Mouse (Mus musculus): ENCODE data around the gene Prrc2a. TPM values are rescaled to one million over a fixed set of nuclear protein-coding genes. Genes with fewer than 3 reads are reported as not detected.

Prrc2a gene
- polyA plus RNA-seq, 2 experiments = 33.4 to 61.4 TPM

- 13% methylated on average over 4 of the region's 4 CpGs for WGBS (ENCODE audit: insufficient replicate concordance)
- DNase-seq (ENCODE audit: low read depth in 3 of 3, low spot score in 3 of 3) (peak; percentile 49 to 61 (median 54)), ATAC-seq (ENCODE audit: insufficient read depth) (no peak)
- no peak overlapping the region for H3K4me3 ChIP-seq (ENCODE audit: insufficient read depth in 1 of 2, low read depth in 2 of 2, low read length in 2 of 2)
- no peaks in the 10 kb centered on the region for H3K9me3 ChIP-seq (ENCODE audit: control insufficient read depth, low read length)
- TF ChIP-seq EP300 (IDR thresholded peaks at IDR 0.05; ENCODE audit: low read depth) = no peak
- TF ChIP-seq CTCF (IDR thresholded peaks at IDR 0.05; ENCODE audit: low read depth) = peak; percentile 70
- no peak overlapping the region for H3K27ac ChIP-seq
- H3K27me3 ChIP-seq (ENCODE audit: control insufficient read depth, insufficient read depth, low read length) = no peaks in the 10 kb centered on the region
- H3K36me3 ChIP-seq (replicated peaks; ENCODE audit: control insufficient read depth, insufficient read depth, low read depth) = no peaks in the 10 kb centered on the region
- no peak overlapping the region for H3K4me2 ChIP-seq (ENCODE audit: low read depth)
- peaks cover 4 to 10% of the 10 kb centered on the region in 2 experiments for H3K4me1 ChIP-seq (replicated peaks; ENCODE audit: control insufficient read depth in 2 of 2, insufficient read depth in 2 of 2, low read length in 1 of 2)
- H3K9ac ChIP-seq (replicated peaks) = no peak overlapping the region; the same call in 1 of the 2 replicates
Measured at GRCm38 (mm10) chr17:35168541-35169207, 4.0 kb upstream of the Prrc2a start.

GRCm38 (mm10) chr17:35167794-35168193, 3.1 kb upstream of the Prrc2a start:
- DNase-seq (ENCODE audit: low read depth in 3 of 3, low spot score in 3 of 3) = no peak
- Histone ChIP-seq H3K4me2 (ENCODE audit: low read depth) (no peak overlapping the region), H3K4me1 (replicated peaks; ENCODE audit: control insufficient read depth in 2 of 2, insufficient read depth in 2 of 2, low read length in 1 of 2) (peaks cover 4 to 13% of the 10 kb centered on the region in 2 experiments), H3K9ac (replicated peaks) (no peak overlapping the region), H3K27me3 (ENCODE audit: control insufficient read depth, insufficient read depth, low read length) (no peaks in the 10 kb centered on the region), H3K36me3 (replicated peaks; ENCODE audit: control insufficient read depth, insufficient read depth, low read depth) (no peaks in the 10 kb centered on the region; the same call in 1 of the 2 replicates), H3K27ac (no peak overlapping the region), H3K4me3 (ENCODE audit: insufficient read depth in 1 of 2, low read depth in 2 of 2, low read length in 2 of 2) (no peak overlapping the region), H3K9me3 (ENCODE audit: control insufficient read depth, low read length) (no peaks in the 10 kb centered on the region)
- 66% methylated on average over 7 of the region's 7 CpGs for WGBS (ENCODE audit: insufficient replicate concordance)
- TF ChIP-seq CTCF (IDR thresholded peaks at IDR 0.05; ENCODE audit: low read depth) (no peak), EP300 (IDR thresholded peaks at IDR 0.05; ENCODE audit: low read depth) (no peak)
- ATAC-seq (ENCODE audit: insufficient read depth) = no peak

- Histone ChIP-seq H3K36me3 (replicated peaks; ENCODE audit: control insufficient read depth, insufficient read depth, low read depth) (peaks cover 8% of the 10 kb centered on the region), H3K9me3 (ENCODE audit: control insufficient read depth, low read length) (no peaks in the 10 kb centered on the region), H3K9ac (replicated peaks) (no peak overlapping the region), H3K4me1 (replicated peaks; ENCODE audit: control insufficient read depth in 2 of 2, insufficient read depth in 2 of 2, low read length in 1 of 2) (peaks cover 4 to 21% of the 10 kb centered on the region in 2 experiments), H3K4me3 (ENCODE audit: insufficient read depth in 1 of 2, low read depth in 2 of 2, low read length in 2 of 2) (no peak overlapping the region), H3K4me2 (ENCODE audit: low read depth) (no peak overlapping the region), H3K27me3 (ENCODE audit: control insufficient read depth, insufficient read depth, low read length) (no peaks in the 10 kb centered on the region), H3K27ac (no peak overlapping the region)
- no peak for TF ChIP-seq EP300 (IDR thresholded peaks at IDR 0.05; ENCODE audit: low read depth)
- TF ChIP-seq CTCF (IDR thresholded peaks at IDR 0.05; ENCODE audit: low read depth) = peak; percentile 75
- WGBS (ENCODE audit: insufficient replicate concordance) = 67% methylated on average over 8 of the region's 8 CpGs
- ATAC-seq (ENCODE audit: insufficient read depth) = no peak
- DNase-seq (ENCODE audit: low read depth in 3 of 3, low spot score in 3 of 3) = peak; percentile 61 to 79 (median 65)
Measured at GRCm38 (mm10) chr17:35166352-35167035, 1.8 kb upstream of the Prrc2a start.

- peak overlapping the region; percentile 95 to 99 for H3K4me3 ChIP-seq (ENCODE audit: insufficient read depth in 1 of 2, low read depth in 2 of 2, low read length in 2 of 2)
- WGBS (ENCODE audit: insufficient replicate concordance) = 25% methylated on average over 12 of the region's 12 CpGs
- H3K9ac ChIP-seq (replicated peaks) = 0 out of 2 replicates have a peak overlapping the region, but pooled peaks have one; percentile 15
- ATAC-seq (ENCODE audit: insufficient read depth) = peak; percentile 80
- H3K27me3 ChIP-seq (ENCODE audit: control insufficient read depth, insufficient read depth, low read length) = no peaks in the 10 kb centered on the region
- no peak for DNase-seq (ENCODE audit: low read depth in 3 of 3, low spot score in 3 of 3)
- H3K9me3 ChIP-seq (ENCODE audit: control insufficient read depth, low read length) = no peaks in the 10 kb centered on the region
- peaks cover 17% of the 10 kb centered on the region for H3K36me3 ChIP-seq (replicated peaks; ENCODE audit: control insufficient read depth, insufficient read depth, low read depth)
- H3K4me2 ChIP-seq (ENCODE audit: low read depth) = peak overlapping the region; percentile 90
- H3K27ac ChIP-seq = peak overlapping the region; percentile 88
- TF ChIP-seq CTCF (IDR thresholded peaks at IDR 0.05; ENCODE audit: low read depth) (no peak), EP300 (IDR thresholded peaks at IDR 0.05; ENCODE audit: low read depth) (no peak)
- peaks cover 4 to 21% of the 10 kb centered on the region in 2 experiments for H3K4me1 ChIP-seq (replicated peaks; ENCODE audit: control insufficient read depth in 2 of 2, insufficient read depth in 2 of 2, low read length in 1 of 2)
Measured at GRCm38 (mm10) chr17:35165451-35166155, 906 bp upstream of the Prrc2a start.

GRCm38 (mm10) chr17:35164218-35164567, 504 bp downstream of the Prrc2a start:
- DNase-seq (ENCODE audit: low read depth in 3 of 3, low spot score in 3 of 3) (peak in 2 of 3 experiments; percentile 7 to 11), ATAC-seq (ENCODE audit: insufficient read depth) (no peak)
- no peaks in the 10 kb centered on the region for H3K9me3 ChIP-seq (ENCODE audit: control insufficient read depth, low read length)
- H3K27me3 ChIP-seq (ENCODE audit: control insufficient read depth, insufficient read depth, low read length) = no peaks in the 10 kb centered on the region
- 0% methylated on average over 25 of the region's 28 CpGs for WGBS (ENCODE audit: insufficient replicate concordance)
- peak overlapping the region; percentile 95 to 99 for H3K4me3 ChIP-seq (ENCODE audit: insufficient read depth in 1 of 2, low read depth in 2 of 2, low read length in 2 of 2)
- peak overlapping the region; percentile 82 for H3K27ac ChIP-seq
- H3K4me2 ChIP-seq (ENCODE audit: low read depth) = peak overlapping the region; percentile 90
- TF ChIP-seq CTCF (IDR thresholded peaks at IDR 0.05; ENCODE audit: low read depth) (no peak), EP300 (IDR thresholded peaks at IDR 0.05; ENCODE audit: low read depth) (no peak)
- H3K4me1 ChIP-seq (replicated peaks; ENCODE audit: control insufficient read depth in 2 of 2, insufficient read depth in 2 of 2, low read length in 1 of 2) = peaks cover 4 to 21% of the 10 kb centered on the region in 2 experiments
- peak overlapping the region; percentile 99 for H3K9ac ChIP-seq (replicated peaks)
- H3K36me3 ChIP-seq (replicated peaks; ENCODE audit: control insufficient read depth, insufficient read depth, low read depth) = peaks cover 31% of the 10 kb centered on the region

Measured in liver, embryonic 14.5 days (tissue).